Mouse (Mus musculus) stomach, postnatal 0 days (tissue): ENCODE data around the gene Nup54.

Source experiments
- CTCF ChIP-seq: IDR thresholded peaks from 2 replicates; pipeline ENCODE4 v1.5.1; 2016; ENCODE audit warnings: antibody characterized with exemption, low read depth, mild to moderate bottlenecking, moderate library complexity
- EP300 ChIP-seq: optimal IDR thresholded peaks from 2 replicates; pipeline ENCODE3; 2016; ENCODE audit warnings: antibody characterized with exemption

- TF ChIP-seq CTCF (no peak), EP300 (no peak)
These were observed 25.5 kb downstream of the Nup54 start for GRCm38 (mm10) chr5:92409361-92410155.
